Mouse (Mus musculus): ENCODE measurements around the gene Vat1l.

The Vat1l gene

GRCm38 (mm10) chr8:114259713-114260355, 54.4 kb downstream of the Vat1l start:
- no peak for TF ChIP-seq GATA4 (IDR thresholded peaks at IDR 0.05; ENCODE audit: insufficient replicate concordance, low read length)

- TF ChIP-seq GATA4 (IDR thresholded peaks at IDR 0.05; ENCODE audit: insufficient replicate concordance, low read length): no peak
These were observed 56.9 kb downstream of the Vat1l start for GRCm38 (mm10) chr8:114262331-114262730.

GRCm38 (mm10) chr8:114274558-114274957, 69.1 kb downstream of the Vat1l start:
- TF ChIP-seq GATA4 (IDR thresholded peaks at IDR 0.05; ENCODE audit: insufficient replicate concordance, low read length): no peak

- no peak for TF ChIP-seq GATA4 (IDR thresholded peaks at IDR 0.05; ENCODE audit: insufficient replicate concordance, low read length)
These were observed 75.7 kb downstream of the Vat1l start for GRCm38 (mm10) chr8:114281101-114281500.

GRCm38 (mm10) chr8:114294889-114295748, 89.7 kb downstream of the Vat1l start:
- no peak for TF ChIP-seq GATA4 (IDR thresholded peaks at IDR 0.05; ENCODE audit: insufficient replicate concordance, low read length)

- TF ChIP-seq GATA4 (IDR thresholded peaks at IDR 0.05; ENCODE audit: insufficient replicate concordance, low read length): no peak
These were observed 90.3 kb downstream of the Vat1l start for GRCm38 (mm10) chr8:114295749-114296067.

GRCm38 (mm10) chr8:114298253-114298652, 92.8 kb downstream of the Vat1l start:
- TF ChIP-seq GATA4 (IDR thresholded peaks at IDR 0.05; ENCODE audit: insufficient replicate concordance, low read length): no peak

- TF ChIP-seq GATA4 (IDR thresholded peaks at IDR 0.05; ENCODE audit: insufficient replicate concordance, low read length): no peak
These were observed 94.7 kb downstream of the Vat1l start for GRCm38 (mm10) chr8:114300072-114300471.

- TF ChIP-seq GATA4 (IDR thresholded peaks at IDR 0.05; ENCODE audit: insufficient replicate concordance, low read length): no peak
These were observed 100.9 kb downstream of the Vat1l start for GRCm38 (mm10) chr8:114306296-114306695.

GRCm38 (mm10) chr8:114314669-114315325, 109.4 kb downstream of the Vat1l start:
- TF ChIP-seq GATA4 (IDR thresholded peaks at IDR 0.05; ENCODE audit: insufficient replicate concordance, low read length): no peak

GRCm38 (mm10) chr8:114318161-114318560, 112.7 kb downstream of the Vat1l start:
- TF ChIP-seq GATA4 (IDR thresholded peaks at IDR 0.05; ENCODE audit: insufficient replicate concordance, low read length): no peak

GRCm38 (mm10) chr8:114322096-114322495, 116.7 kb downstream of the Vat1l start:
- TF ChIP-seq GATA4 (IDR thresholded peaks at IDR 0.05; ENCODE audit: insufficient replicate concordance, low read length): no peak

GRCm38 (mm10) chr8:114331928-114332327, 126.5 kb downstream of the Vat1l start:
- TF ChIP-seq GATA4 (IDR thresholded peaks at IDR 0.05; ENCODE audit: insufficient replicate concordance, low read length): no peak

- no peak for TF ChIP-seq GATA4 (IDR thresholded peaks at IDR 0.05; ENCODE audit: insufficient replicate concordance, low read length)
These were observed 127.5 kb downstream of the Vat1l start for GRCm38 (mm10) chr8:114332949-114333348.

- no peak for TF ChIP-seq GATA4 (IDR thresholded peaks at IDR 0.05; ENCODE audit: insufficient replicate concordance, low read length)
These were observed 130.3 kb downstream of the Vat1l start for GRCm38 (mm10) chr8:114335721-114336120.

- TF ChIP-seq GATA4 (IDR thresholded peaks at IDR 0.05; ENCODE audit: insufficient replicate concordance, low read length): no peak
These were observed 136.9 kb downstream of the Vat1l start for GRCm38 (mm10) chr8:114342276-114342675.

All from liver, adult (tissue).